ENCODE assay signal across 31 mouse cellular contexts in the genomic region with DNA sequence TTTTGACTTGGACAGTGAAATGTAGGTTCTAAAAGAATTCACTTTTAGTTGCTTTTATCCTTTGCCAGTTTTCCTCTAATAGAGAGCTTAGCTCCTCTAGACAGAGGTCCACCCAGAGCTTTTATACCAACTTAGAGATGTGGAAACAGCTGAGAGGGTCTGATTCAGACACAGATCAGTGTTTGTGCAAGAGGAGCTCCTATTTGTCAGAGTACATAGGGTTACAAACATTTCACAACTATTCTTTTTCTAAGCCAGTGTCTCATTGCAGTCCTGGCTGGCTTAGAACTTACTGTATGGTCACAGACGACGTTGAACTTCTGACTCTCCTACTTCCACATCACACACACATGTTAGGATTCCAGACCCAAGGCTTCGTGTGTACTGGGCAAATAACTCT.
"Had no signal": no experiment of that assay in that cellular context is flagged by ENCODE, and none has a peak within 500 bp of the region (broad histone marks: within the 10 kb centered on the region; RNA-seq: fewer than 3 reads in every experiment).

No protein-coding gene starts in this region.

- H3K27me3 ChIP-seq: limb, embryonic 12.5 days; limb, embryonic 13.5 days; limb, embryonic 15.5 days; liver, embryonic 12.5 days; liver, embryonic 13.5 days; liver, embryonic 15.5 days; lung, embryonic 15.5 days; megakaryocyte, embryonic 14.5 days; midbrain, embryonic 12.5 days; midbrain, embryonic 13.5 days; midbrain, embryonic 15.5 days; neural tube, embryonic 12.5 days; neural tube, embryonic 13.5 days had no signal

- H3K27ac ChIP-seq: left cerebral cortex, adult 2 months; limb, embryonic 10.5 days; limb, embryonic 12.5 days; limb, embryonic 13.5 days; limb, embryonic 15.5 days; liver, embryonic 12.5 days; liver, embryonic 13.5 days; liver, embryonic 14.5 days; liver, embryonic 15.5 days; lung, embryonic 15.5 days; macrophage; midbrain, embryonic 10.5 days; midbrain, embryonic 12.5 days; midbrain, embryonic 13.5 days; midbrain, embryonic 15.5 days; neural tube, embryonic 12.5 days; neural tube, embryonic 13.5 days had no signal

- H3K4me2 ChIP-seq: limb, embryonic 12.5 days; limb, embryonic 13.5 days; limb, embryonic 15.5 days; liver, embryonic 12.5 days; liver, embryonic 13.5 days; liver, embryonic 15.5 days; lung, embryonic 14.5 days; lung, embryonic 15.5 days; midbrain, embryonic 11.5 days; midbrain, embryonic 12.5 days; midbrain, embryonic 13.5 days; midbrain, embryonic 15.5 days; neural tube, embryonic 12.5 days; neural tube, embryonic 13.5 days had no signal

- H3K4me3 ChIP-seq: left cerebral cortex, adult 2 months; limb, embryonic 10.5 days; limb, embryonic 12.5 days; limb, embryonic 13.5 days; limb, embryonic 15.5 days; liver, embryonic 12.5 days; liver, embryonic 13.5 days; liver, embryonic 15.5 days; lung, embryonic 15.5 days; megakaryocyte, embryonic 14.5 days; midbrain, embryonic 10.5 days; midbrain, embryonic 12.5 days; midbrain, embryonic 13.5 days; midbrain, embryonic 15.5 days; myocyte; neural tube, embryonic 12.5 days; neural tube, embryonic 13.5 days had no signal

- H3K4me1 ChIP-seq: limb, embryonic 10.5 days; limb, embryonic 12.5 days; limb, embryonic 13.5 days; limb, embryonic 15.5 days; liver, embryonic 12.5 days; liver, embryonic 13.5 days; liver, embryonic 15.5 days; lung, embryonic 15.5 days; midbrain, embryonic 10.5 days; midbrain, embryonic 12.5 days; midbrain, embryonic 13.5 days; midbrain, embryonic 15.5 days; neural tube, embryonic 12.5 days; neural tube, embryonic 13.5 days had no signal

- H3K9me3 ChIP-seq: limb, embryonic 10.5 days; limb, embryonic 12.5 days; limb, embryonic 13.5 days; limb, embryonic 15.5 days; liver, embryonic 12.5 days; liver, embryonic 13.5 days; liver, embryonic 15.5 days; lung, embryonic 15.5 days; megakaryocyte, embryonic 14.5 days; midbrain, embryonic 10.5 days; midbrain, embryonic 12.5 days; midbrain, embryonic 13.5 days; midbrain, embryonic 15.5 days; neural tube, embryonic 12.5 days; neural tube, embryonic 13.5 days had no signal

- ATAC-seq: liver, embryonic 12.5 days; lung, postnatal 0 days; midbrain, embryonic 13.5 days; midbrain, embryonic 15.5 days; midbrain, embryonic 16.5 days had no signal

- DNase-seq: left cerebral cortex, postnatal 4 days; liver, embryonic 13.5 days; lung, adult 18-20 months; lung, adult 2 months; lung, embryonic 14.5 days; lung, postnatal 10 days; lung, postnatal 14 days; lung, postnatal 36 days; lung, postnatal 4 days; midbrain, embryonic 14.5 days had no signal

- H3K9ac ChIP-seq: limb, embryonic 12.5 days; limb, embryonic 13.5 days; limb, embryonic 15.5 days; liver, embryonic 12.5 days; liver, embryonic 13.5 days; liver, embryonic 14.5 days; liver, embryonic 15.5 days; lung, embryonic 14.5 days; lung, embryonic 15.5 days; midbrain, embryonic 12.5 days; midbrain, embryonic 13.5 days; midbrain, embryonic 15.5 days; neural tube, embryonic 12.5 days; neural tube, embryonic 13.5 days had no signal
